Mouse (Mus musculus): ENCODE results near the gene Stx16.

- TF ChIP-seq CTCF (IDR thresholded peaks at IDR 0.05; ENCODE audit: low read depth) (no peak), EP300 (optimal IDR thresholded peaks at IDR 0.05) (no peak)
These were observed 17.7 kb upstream of the Stx16 start for GRCm38 (mm10) chr2:174058316-174058939.

Measured in stomach, postnatal 0 days (tissue).